11 mouse cellular contexts compared by ENCODE assay signal in the genomic region with DNA sequence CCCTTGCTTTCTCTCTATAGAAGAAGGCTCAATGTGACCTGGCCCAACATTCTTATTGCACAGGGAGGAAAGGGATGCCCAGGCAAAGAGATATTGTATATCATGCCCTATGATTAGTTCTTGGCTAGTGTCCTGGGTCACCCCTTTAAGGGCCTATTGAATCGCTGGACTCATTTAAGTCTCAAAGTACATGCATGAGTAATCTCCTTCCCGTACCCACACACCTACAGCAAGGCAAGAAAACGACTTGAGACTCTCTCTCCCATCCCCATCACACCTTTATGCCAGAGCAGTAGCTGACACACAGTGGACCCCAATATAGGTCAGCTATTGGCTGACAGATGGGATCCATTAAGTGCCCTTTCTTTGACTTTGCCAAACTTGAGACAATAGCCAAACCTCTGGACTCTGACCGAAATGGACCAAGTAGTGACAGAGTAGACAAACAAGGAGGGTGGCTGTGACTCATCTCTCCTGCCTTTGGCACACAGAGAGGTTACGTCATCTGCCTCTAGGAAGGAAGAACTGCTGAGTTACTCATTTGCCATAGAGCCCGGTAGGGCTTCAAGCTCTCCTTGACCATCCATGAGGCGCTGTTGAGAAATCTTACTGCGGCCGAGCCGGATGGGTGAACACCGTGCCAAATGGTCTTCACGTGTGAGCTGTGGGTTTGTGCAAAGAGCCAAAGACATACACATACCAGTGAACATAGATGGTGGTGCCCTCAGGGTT. TPM values are rescaled to one million over a fixed set of nuclear protein-coding genes. Genes with fewer than 3 reads are reported as not detected.
DNase-seq lines count a peak whose midpoint lies in the region; ATAC-seq lines count a peak whose summit lies in the region.
"Had no signal": no experiment of that assay in that cellular context is flagged by ENCODE, and none has a peak within 500 bp of the region (broad histone marks: within the 10 kb centered on the region; RNA-seq: fewer than 3 reads in every experiment).

No protein-coding gene starts in this region.

- no peaks in the 10 kb centered on the region for H3K36me3 ChIP-seq in midbrain, embryonic 13.5 days

- no peak for ATAC-seq in midbrain, embryonic 13.5 days

- no peak overlapping the region for H3K9ac ChIP-seq in midbrain, embryonic 13.5 days (replicated peaks)

- WGBS in midbrain, embryonic 13.5 days, result 95% methylated on average over 12 of the region's 12 CpGs

- no peak overlapping the region for H3K4me3 ChIP-seq in midbrain, embryonic 13.5 days (replicated peaks)
- H3K4me3 ChIP-seq: erythroblast, embryonic 14.5 days; megakaryocyte, embryonic 14.5 days had no signal

- H3K27me3 ChIP-seq in midbrain, embryonic 13.5 days, result no peaks in the 10 kb centered on the region
- H3K27me3 ChIP-seq: CH12.LX had no signal

- no peak overlapping the region for H3K4me2 ChIP-seq in midbrain, embryonic 13.5 days (replicated peaks)

- intact Hi-C loops in heart, postnatal 25 days (cut with DNase I), result no loop called here

- peak; percentile 20 to 38 for DNase-seq in heart, adult 18-20 months
- DNase-seq in heart, postnatal 25 days (ENCODE audit: low spot score), result no peak
- DNase-seq in adrenal gland, adult 8-10 months, result peak; percentile 82
- peak; percentile 65 to 77 for DNase-seq in kidney, adult 8-10 months
- DNase-seq in lung, postnatal 36 days, result peak; percentile 80
- DNase-seq in cerebellum, postnatal 10 days, result no peak
- no peak for DNase-seq in retina, postnatal 1 day

- H3K9me3 ChIP-seq in midbrain, embryonic 13.5 days, result no peaks in the 10 kb centered on the region

- peaks cover 13% of the 10 kb centered on the region for H3K4me1 ChIP-seq in midbrain, embryonic 13.5 days (replicated peaks)

- no peak overlapping the region for H3K27ac ChIP-seq in midbrain, embryonic 13.5 days

RNA-seq across cellular contexts. Expression of a gene that starts 51.1 kb away (rescaled TPM):
- total RNA-seq in heart, adult 18-20 months (2021), result 1 to 10 TPM in 1 of 2 experiments, under 1 TPM in 1; 0.87 to 1.1 TPM
- total RNA-seq in heart, postnatal 25 days (2021), result under 1 TPM; 0.59 to 0.62 TPM
- total RNA-seq in adrenal gland, adult 8-10 months (2022), result 1 to 10 TPM; 1.7 to 5.5 (median 3.7) TPM
- 3.0 and 3.5 TPM in 2 replicates for polyA plus RNA-seq in midbrain, embryonic 13.5 days (2015; fragmentation: Nextera tagmentation; extraction: Ambion mirVana)

Comparison
In these comparisons a context has a peak if more than half of its experiments do, and no peak if none do; other contexts are left out.
1. DNase-seq: peak in heart, adult 18-20 months (2 of 2), adrenal gland, adult 8-10 months (single experiment), kidney, adult 8-10 months (2 of 2) and lung, postnatal 36 days (single experiment); none in heart, postnatal 25 days (single experiment), cerebellum, postnatal 10 days (0 of 2) and retina, postnatal 1 day (single experiment).